Mouse (Mus musculus) T-cell, adult 2 months (primary cell): ENCODE results near the gene Mms19.
"Not testable (repeated sequence)": the region's sequence is repeated elsewhere in the genome, so short reads cannot be mapped to it uniquely, and the experiment has no call there.

Experiments
- DNase-seq: peaks from one replicate; pipeline ENCODE4 v3.0.0; 2022; ENCODE audit warnings: low spot score

Mms19 gene

DNA sequence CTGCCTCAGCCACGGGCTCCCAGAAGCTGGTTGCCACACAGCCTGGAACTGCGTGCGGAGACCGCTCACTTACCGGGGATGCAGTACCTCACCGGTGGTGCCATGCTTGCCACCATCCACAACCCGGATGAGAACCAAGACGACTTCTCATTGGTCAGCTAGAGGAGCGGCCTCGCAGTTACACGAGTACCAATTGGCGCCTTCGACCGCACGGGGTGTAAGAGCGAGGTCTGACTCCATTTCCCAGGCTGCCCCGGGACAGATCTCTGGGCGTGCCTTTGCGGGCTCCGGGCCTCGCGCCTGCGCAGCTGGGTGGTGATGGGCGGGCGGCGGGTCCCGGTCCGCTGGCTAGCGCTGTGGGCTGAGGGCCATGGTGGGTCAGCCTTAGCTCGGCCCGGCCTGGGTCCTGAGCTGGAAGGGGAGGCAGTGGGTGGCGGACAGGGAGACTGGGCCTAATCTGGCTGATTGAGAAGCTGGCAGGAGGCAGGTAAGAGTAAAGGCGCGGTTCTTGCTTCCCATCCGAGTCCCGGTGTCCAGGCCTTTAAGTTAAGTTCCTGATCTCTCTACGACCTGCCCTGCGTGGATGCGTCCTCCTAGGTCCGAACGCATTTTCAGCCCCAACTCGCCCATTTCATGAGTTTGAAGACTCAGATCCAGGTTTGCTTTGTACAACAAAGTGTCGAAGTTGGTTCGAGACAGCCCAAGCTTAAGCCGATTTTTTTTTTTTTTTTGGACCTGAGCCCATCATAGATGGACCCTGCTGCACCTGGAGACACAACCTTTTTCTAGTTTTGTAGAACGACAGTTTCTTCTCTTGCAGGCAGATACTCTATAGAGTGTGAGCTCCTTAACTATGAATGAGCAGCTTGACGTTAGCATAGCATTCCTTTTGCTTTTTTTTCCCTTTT is 47.5 kb downstream of the Mms19 start, which contains the start of the genes Exosc1 and Zdhhc16:
TSS of gene Exosc1 (minus strand) at position 245 of the 908 bp plus-strand sequence.
TSS of gene Zdhhc16 (plus strand) at position 302 of the 908 bp plus-strand sequence.
- DNase-seq, result peak; percentile 98

DNA sequence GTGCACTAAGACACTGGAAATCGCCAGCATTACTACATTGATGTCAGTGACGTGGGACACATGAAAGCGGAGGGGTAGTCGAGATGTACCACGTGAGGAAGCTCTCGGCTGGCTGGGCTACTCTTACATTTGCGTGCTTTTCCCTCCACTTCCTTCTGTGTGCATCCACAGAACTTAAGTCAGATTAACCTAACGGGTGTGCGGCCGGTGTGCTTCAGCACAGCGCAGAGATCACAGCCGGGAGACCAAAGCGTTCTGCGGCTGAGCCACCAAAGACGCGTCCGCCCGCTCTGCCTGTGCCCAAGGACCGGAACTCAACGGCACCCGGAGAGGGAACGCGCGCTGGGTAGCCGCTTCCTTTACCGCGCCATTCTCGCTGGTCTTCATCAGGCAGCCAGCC is 48.3 kb downstream of the Mms19 start:
- DNase-seq, result peak; percentile 77

DNA sequence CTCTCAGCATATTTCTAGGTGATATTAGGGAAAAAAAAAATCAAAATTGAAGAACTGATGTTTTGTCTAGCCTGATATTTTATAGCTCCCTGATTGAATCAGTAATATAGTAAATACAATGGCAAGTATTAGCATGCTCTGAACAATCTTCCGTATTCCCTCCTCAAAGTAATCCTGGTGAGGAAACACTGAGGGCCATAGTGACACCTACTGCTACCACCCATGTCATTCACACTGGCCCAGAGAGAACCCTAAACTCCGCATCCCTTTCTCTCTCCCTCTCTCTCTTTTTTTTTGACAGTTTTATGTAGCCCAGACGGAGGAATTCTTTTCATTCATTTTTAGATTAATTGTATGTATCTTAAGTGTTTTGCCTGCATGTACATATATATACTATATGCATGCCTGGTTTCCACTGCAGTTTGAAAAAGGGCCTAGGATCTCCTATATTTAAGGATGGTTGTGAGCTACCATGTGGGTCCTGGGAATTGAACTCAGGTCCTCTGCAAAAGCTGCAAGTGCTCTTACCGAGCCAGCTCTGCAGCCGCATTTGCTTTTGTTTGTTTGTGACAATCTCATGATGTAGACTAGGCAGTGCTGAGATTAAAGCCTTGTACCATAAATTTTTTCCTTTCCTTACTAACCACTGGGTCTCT is 60.4 kb downstream of the Mms19 start:
- DNase-seq, result no peak

DNA sequence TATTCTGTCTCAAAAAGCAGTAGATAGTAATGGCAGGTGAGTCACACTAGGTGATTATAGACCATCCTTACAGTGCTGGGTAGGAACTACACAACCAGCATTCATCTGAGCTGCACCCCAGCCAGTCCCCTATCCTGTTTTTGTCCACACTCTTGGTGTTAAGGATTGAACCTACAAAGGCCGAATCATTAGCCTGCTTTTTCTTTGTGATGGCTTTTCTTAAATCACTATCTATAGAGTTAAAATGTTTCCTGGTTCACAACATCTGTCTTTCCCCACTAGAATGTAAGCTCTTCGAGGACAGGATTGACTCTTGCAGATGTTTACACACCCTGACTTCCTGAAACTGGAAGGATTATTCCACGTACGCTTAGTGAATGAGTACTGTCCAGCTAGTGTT is 61.5 kb downstream of the Mms19 start:
- no peak for DNase-seq

DNA sequence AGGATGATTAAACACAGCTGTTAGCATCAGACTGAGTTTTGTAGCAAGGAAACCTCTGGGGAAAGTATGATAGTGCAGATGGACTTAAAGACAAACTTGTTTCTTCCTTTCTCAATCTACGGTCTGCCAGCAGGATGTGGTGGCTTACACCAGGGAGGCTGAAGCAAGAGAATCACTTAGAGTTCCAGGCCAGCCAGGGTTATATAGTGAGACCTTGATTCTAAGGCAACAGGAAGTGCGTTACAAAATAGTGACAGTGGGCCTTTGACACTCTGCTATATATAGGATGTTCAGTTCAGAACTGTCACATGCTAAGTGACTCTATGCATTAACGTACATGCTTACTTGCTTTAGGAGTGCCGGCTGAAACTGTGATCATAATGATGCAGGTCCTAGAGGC is 64.1 kb downstream of the Mms19 start:
- peak; percentile 29 for DNase-seq

DNA sequence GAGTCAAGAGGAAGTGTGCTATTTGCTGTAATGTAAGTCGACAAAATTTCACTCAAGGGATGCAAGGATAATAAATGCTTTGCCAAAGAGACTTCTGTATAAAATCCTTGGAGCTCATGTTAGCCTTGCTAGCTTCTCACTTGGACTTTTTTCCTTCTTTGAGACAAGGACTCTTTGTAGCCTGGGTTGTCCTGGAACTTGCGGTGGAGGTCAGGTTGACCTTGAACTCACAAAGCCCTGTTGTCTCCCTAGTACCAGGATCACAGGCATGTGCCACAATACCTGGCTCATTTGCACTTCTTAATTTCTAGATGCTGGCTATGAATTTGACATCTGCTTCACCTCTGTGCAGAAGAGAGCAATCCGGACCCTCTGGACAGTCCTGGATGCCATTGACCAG is 65.7 kb downstream of the Mms19 start:
- DNase-seq, result no peak

DNA sequence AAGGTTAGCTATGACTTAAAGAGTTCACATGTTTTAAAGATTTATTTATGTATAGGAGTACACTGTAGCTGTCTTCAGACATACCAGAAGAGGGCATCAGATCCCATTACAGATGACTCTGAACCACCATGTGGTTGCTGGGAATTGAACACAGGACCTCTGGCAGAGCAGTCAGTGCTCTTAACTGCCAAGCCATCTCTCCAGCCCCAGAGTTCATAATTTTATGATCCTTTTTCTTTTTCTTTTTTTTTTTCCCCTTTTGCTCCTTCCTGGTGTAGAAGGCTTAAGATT is 66.4 kb downstream of the Mms19 start:
- DNase-seq, result not testable (repeated sequence)

DNA sequence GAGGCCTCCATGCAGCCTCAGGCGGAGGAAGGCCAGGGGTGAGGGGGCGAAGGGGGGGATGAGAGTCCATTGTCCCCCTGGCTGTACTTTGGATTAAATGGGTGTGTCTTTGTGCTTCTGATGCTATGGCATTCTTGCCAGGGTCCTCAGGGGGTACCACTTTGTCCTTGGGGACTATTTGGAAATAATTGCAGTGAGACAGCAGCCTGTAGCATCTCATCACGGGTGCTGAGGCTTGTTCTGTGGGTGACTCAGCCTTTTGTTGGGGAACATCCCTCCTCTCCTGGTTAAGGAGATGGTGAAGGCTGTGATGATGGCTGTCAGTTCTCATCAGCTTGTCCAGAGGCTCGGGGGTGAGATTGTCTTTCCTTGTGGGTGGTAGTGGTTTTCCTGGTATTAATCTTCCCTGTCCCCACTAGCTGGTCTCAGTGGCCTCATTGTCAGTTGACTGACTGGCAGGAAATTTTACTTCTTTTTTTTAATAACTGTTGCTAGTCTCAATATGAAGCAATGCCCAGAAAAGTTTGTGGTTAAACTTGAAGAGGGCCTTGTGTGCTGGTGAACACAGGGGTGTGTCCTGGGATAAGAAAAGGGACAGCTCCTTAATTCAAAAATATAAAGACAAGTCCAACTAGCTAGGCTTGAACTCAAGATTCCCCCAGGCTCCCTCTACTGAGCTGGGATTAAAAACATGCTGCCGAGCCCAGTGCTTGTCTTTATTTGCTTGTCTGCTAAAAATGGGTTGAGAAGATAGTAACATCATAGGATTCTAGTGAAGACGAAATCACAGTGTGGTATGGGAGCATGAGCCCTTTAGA is 67.0 kb downstream of the Mms19 start:
- no peak for DNase-seq

DNA sequence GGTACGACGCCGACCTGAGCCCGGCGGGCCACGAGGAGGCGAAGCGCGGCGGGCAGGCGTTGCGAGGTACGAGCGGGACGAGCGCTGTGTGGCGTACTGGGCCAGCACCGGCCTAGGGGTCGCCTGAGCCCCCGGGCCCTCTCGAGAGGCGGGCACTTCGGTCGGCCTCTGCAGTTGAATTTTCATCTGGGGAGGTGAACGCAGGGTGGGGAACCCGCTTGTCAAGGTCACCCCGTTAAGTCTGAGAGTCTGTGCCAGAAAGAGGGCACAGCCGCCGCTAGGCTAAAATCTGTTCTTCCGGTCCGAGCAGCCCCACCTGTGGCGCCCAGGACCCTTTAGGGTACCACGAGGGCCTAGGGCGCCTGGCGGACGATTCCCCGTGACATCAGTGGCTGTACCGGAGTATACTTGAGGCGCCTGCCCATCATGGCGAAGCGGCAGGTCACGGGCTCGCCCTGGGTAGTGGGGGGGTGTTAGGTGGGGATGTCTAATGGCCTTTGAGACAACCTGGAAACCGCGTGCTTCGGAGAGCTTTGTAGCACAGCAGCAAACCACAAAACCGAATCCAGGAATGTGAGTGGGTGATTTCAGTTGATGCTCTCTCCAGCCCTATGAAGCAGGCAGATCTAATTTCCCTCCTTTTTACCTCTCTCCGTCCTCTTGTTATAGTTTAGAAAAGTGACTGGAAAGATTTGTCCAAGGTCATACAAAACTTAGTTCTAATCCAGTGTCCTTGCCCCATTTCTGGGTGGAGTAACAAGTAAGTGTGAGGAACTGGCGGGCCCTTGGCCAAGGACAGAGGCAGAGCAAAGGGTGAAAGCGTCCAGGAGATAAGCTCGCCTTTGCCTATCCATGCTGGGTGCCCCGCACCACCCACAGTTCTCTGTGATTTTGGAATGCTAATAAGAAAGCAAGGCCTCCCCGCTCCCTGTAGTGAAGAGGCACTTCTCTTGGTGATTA is 68.6 kb downstream of the Mms19 start:
- DNase-seq, result peak; percentile 31

DNA sequence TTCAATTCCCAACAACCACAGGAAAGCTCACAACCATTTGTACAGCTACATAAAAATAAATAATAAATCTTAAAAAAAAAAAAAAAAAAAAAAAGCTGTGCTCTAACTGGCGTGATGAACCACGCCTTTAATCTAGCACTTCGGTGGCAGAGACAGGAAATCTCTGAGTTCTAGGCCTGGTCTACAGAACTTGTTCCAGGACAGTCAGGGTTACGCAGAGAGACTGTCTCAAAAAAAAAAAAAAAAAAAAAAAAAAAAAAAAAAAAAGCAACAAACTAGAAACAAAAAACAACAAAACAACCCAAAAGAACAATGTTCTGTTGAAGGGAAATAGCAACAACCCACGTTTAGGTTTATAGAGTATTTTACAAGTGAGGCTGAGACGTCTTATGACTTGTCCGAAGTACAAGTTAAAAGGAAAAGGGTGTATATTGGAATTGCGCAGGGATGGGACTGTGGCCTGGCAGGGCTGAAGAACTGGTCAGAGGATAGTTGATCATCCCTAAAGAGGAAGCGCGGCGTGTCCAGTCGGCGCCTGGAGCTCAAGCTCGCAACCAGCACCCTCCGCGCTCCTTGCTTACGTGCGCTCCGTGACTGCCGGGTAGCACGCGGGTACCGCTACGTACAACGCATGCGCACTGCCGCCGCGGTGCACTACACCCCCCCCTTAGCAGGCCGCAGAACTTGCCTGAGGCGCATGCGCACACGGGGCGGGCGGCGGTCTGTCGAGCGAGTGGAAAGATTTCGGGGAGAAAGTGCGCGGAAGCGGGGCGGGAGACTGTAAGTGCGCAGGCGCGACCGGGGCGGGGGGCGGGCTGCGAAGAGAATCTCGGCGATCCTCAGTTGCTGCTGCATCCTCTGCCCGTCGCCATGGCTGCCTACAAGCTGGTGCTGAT is 69.5 kb downstream of the Mms19 start, which contains the start of gene Pgam1:
TSS of gene Pgam1 (plus strand) at position 746 of the 896 bp plus-strand sequence.
- DNase-seq, result peak; percentile 98

DNA sequence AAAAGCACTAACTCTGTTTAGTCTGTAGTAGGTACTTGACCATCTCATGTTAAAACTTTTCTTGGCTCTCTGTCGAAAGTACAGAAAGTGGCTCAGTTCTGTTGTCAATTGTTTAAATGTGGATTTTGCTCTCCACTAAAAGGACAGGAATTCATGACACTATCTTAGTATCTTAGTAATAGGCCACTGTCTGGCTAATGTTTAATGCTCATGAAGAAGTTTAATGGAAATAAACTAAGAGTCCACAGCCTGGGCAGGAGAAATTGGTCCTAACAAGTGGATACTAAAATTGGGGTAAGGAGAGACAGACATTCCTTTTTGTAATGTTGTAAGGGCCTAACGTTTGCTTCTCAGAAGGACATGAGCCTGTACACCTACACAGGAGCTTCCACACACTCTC is 70.6 kb downstream of the Mms19 start:
- no peak for DNase-seq

DNA sequence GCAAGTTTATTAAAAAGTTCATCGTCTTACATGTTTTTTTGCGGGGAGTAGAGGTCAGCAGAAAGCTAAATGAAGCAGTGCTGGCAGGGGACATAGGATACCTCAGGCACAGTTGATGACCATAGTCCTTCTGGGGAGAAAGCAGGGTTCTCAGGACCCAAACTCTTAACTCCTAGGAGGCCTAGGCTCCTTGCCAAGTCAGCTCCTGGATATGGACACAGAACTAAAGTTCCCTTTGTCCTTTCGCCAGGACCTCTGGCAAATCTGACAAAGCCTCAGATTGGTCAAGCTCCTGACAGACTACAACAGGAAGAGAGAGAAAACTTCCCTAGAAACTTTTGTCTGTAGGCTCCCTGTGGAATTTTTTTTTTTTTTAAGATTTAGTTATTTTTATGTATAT is 72.2 kb downstream of the Mms19 start:
- DNase-seq, result no peak

DNA sequence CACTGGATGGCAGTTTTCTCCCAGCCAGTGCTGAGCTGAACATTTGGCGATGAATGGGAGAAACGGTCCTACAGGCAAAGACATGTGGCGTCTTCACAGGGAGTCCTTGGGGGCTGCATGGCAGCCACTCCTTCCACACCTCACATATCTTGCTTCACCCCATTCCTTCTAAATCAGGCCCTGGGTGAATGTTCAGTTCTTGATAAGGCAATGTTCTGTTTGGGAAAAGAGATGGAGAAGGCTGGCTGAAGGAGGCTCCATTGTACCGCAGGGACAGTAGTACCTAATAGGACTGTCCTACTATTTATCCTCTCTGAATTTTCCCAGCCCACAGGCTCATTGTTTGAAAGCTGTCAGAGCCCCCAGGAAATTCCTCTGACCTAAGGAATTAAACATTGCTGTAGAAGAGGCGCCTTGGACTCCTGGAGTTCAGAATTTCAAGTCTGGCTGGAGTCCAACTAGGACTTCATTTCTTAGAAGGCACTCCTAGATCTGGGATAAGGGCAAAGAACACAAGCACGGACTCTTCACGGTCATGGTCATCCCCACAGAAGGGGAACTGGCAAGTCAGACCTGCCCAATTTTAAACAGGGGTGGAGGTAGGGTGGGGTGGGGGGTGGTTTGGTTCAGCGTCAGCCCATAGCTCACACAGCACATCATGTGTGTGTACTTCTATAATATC is 73.7 kb downstream of the Mms19 start:
- DNase-seq, result no peak

DNA sequence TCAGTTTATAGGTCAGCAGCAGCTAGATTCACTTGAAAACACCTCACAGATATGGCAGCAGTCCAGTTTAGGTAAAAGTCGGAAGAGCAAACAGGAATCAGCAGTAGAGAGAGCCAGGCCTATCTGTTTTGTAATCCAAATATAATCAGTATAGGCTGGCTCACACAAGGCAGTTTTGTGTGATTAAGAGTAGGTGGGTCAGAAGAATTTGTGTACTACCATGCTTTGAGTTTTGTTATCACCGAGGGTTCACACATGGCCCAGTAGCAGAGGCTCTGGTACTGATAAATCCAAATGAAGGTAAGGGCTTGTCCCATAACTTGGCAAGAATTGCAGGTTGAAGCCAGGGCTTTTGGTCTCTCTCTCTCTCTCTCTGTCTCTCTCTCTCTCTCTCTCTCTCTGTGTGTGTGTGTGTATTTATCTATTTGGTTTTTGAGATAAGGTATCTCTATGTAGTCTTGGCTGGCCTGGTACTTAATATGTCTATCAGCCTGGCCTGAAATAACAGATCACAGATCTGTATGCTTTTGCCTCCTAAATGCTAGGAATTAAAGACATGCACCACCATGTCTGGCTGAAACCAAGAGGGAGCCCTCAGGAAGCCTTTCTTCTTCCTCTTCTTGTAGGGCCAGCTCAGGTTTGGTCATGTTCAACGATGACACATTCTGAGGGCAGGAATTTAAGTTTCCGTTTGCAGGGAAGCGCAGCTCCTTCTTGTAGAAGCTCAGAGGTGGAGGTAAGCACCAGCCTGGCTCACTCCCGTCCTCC is 74.5 kb downstream of the Mms19 start:
- no peak for DNase-seq

DNA sequence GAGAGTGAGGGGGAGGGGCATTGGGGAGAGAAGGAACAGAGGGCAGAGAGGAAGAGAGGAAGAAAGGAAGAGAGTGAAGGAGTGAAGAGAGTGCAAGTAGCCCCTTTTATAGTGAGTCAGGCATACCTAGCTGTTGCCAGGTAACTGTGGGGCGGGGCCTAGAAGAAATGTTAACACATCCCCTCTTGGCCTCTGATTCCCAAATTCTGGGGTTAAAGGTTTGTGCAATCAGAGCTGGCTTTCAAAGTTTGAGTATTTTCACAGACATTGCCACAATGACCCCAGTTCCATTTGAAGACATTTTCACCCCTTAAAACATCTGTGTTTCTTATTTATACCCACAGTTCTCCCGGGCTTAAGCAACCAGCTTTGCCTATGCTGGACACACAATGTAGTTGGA is 75.7 kb downstream of the Mms19 start:
- DNase-seq, result no peak

DNA sequence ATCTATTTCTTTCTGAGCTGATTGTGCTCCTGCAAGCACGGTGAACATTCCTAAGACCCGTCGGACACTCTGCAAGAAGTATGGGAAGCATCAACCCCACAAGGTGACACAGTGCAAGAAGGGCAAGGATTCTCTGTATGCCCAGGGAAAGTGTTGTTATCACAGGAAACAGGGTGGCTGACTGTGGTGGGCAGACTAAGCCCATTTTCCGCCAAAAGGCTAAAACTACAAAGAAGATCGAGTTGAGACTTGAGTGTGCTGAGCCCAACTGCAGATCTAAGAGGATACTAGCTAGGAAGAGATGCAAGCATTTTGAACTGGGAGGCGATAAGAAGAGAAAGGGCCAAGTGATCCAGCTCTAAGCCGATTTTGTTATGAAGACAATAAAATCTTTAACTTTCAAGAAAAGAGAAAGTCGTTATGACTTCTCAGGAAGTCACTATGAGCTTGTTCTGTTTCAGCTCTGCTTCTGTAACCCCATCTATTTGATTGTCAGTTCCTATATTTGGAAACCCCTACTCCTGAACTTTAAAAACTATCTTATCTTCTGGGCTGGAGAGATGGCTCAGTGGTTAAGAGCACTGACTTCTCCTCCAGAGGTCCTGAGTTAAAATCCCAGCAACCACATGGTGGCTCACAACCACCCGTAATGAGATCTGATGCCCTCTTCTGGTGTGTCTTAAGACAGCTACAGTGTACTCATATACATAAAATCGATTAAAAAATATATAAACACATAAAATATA is 77.9 kb downstream of the Mms19 start:
- no peak for DNase-seq

DNA sequence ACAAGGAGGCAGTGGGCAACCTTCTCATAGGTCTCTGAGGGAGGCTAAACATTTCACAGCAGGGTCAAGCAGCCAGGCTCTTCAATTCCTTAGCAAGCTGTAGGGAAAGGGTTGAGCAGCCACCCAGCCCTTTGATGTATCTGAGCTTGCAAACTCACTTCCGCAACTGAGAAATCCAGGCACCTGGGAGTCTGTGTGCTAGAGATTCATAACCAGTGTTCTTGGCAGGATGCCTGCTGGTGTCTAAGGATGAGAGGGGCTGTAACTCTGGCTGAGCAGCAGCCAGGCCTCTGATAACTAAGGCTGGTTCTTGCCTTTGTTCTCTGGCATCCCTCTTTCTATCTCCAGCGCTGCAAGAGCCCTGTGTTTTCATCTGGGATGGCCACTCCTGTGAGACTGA is 79.3 kb downstream of the Mms19 start:
- peak; percentile 36 for DNase-seq

DNA sequence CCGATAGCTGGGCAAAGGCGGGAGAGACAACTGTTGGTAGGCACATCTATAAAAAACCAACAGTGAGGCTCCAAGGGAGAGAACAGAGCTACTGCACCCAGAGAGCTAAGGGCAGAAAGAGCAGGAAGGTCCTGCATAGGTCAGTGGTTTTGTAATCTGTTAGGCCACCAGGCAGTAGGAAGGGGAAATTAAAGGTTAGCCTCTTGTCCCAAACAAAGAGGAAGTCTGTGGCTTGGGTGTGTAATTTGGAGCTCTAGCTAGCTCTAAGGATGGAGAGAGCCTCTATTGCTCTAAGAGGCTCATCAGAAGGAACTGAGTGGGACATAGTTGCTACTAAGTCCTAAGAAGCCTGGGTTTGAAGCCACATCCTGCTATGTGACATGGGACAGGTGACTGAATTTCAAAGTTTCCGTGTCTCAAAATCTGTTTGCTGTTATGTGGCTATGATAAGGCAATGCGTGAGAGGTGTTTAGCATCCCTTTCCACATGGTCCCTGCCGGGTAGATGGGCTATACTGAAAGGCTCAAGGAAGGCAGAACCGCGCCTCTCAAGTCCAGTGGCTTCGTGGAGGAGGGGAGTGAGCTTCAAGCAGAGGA is 80.4 kb downstream of the Mms19 start:
- peak; percentile 28 for DNase-seq
